Mouse (Mus musculus) forebrain, postnatal 0 days (tissue): ENCODE data around the gene Sowaha. TPM values are rescaled to one million over a fixed set of nuclear protein-coding genes. Genes with fewer than 3 reads are reported as not detected.
A peak's percentile ranks its signal among the peaks of the same experiment; 100 is the strongest.

ENCODE experiments used
- ATAC-seq: fragments of 200-750 bp; cut with Nextera tagmentation; 2 replicates; pipeline ENCODE4 v1.8.0; 2017; ENCODE audit warnings: mild to moderate bottlenecking, moderate library complexity
- DNase-seq: peaks from one replicate; pipeline ENCODE4 v3.0.0-alpha.2; 2015
- H3K27ac ChIP-seq: fragments of 300-500 bp; sonication (generic); 2 replicates; pipeline ENCODE4 v1.5.1; 2014; ENCODE audit warnings: low read depth, mild to moderate bottlenecking, antibody characterized with exemption, low read length, moderate library complexity, mixed read lengths
- H3K27me3 ChIP-seq: fragments of 300-500 bp; sonication (generic); 2 replicates; pipeline ENCODE4 v1.6.1; 2014; ENCODE audit warnings: mild to moderate bottlenecking, low read length, mixed read lengths; ENCODE audit not compliant: insufficient read depth
- H3K36me3 ChIP-seq: fragments of 300-500 bp; sonication (generic); 2 replicates; pipeline ENCODE4 v1.6.1; 2014; ENCODE audit warnings: mild to moderate bottlenecking, moderate library complexity; ENCODE audit not compliant: insufficient read depth
- H3K4me1 ChIP-seq: fragments of 300-500 bp; sonication (generic); 2 replicates; pipeline ENCODE4 v1.6.1; 2014; ENCODE audit warnings: antibody characterized with exemption; ENCODE audit not compliant: insufficient read depth
- H3K4me2 ChIP-seq: fragments of 300-500 bp; sonication (generic); 2 replicates; pipeline ENCODE4 v1.6.1; 2014; ENCODE audit warnings: low read depth, mild to moderate bottlenecking, moderate library complexity
- H3K4me3 ChIP-seq: fragments of 300-500 bp; sonication (generic); 2 replicates; pipeline ENCODE4 v1.5.1; 2014; ENCODE audit warnings: low read depth, low read length, mixed read lengths
- H3K9ac ChIP-seq: fragments of 300-500 bp; sonication (generic); 2 replicates; pipeline ENCODE4 v1.6.1; 2014; ENCODE audit warnings: mild to moderate bottlenecking
- H3K9me3 ChIP-seq: fragments of 300-500 bp; sonication (generic); 2 replicates; pipeline ENCODE4 v1.6.1; 2016; ENCODE audit warnings: low read length
- CTCF ChIP-seq: sonication (generic); IDR thresholded peaks from 2 replicates; pipeline ENCODE4 v1.5.1; 2016; ENCODE audit warnings: antibody characterized with exemption, control low read depth, low read depth
- WGBS: fragments of 180-500 bp; shearing (Covaris S2); extraction: QIAGEN DNeasy Blood & Tissue Kit; methylation state at CpG from one replicate; pipeline ENCODE4 v1.1.7; 2014; 5-methylcytosine and 5-hydroxymethylcytosine counted together
- polyA plus RNA-seq: library from polyadenylated mRNA; unstranded; fragments of >200 nt; fragmentation: Nextera tagmentation; extraction: Ambion mirVana; gene quantifications from 2 replicates; pipeline ENCODE4 v1.2.1, GENCODE M21; 2015
- total RNA-seq: library from RNA; depleted of rRNA; stranded (reverse); fragments of >200 nt; gene quantifications from 2 replicates; pipeline ENCODE4 v1.2.3, GENCODE M21; 2014

The Sowaha gene
- total and polyA plus RNA-seq, 2 experiments from 2014 or later, result 7.9 to 13.5 TPM

DNA sequence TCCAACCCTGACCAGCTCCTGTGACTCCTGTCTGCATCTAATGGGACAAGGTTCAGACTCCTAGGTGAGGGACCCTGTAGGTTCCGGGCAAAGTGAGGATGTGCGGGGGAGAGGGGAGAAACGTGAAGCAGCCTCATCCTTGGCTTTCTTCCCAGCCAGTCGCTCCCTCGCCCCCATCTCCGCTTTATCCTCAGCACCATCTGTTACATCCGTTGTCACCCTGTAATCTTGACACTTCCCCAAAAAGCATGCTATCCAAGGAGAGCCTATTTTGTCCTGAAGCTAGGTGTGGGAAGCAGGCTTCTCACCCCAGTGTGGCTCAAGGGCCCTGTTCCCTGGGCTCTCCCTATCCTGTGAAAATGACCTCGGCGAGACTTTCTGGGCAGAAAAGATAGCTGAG lies 42.9 kb upstream of the Sowaha start:
- H3K4me2 ChIP-seq, result peak overlapping the region; percentile 15; the same call in 1 of the 2 replicates
- 46% methylated on average over 9 of the region's 9 CpGs for WGBS

DNA sequence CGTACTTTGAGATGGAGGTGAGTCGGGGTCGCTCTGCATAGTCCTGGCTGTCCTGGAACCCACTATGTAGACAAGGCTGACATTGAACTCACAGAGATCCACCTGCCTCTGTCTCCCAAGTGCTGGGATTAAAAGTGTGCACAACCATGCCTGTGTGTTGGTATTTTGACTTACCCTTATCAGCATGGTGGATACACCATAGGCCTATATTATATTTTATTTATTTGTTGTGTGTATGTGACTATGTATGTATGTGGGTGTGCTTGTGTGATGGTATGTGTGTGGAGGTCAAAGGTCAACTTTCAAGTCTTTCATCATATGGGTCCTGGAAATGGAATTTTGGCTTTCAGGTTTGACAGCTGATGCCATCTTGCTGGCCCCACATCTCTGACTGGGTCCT lies 42.3 kb upstream of the Sowaha start:
- Histone ChIP-seq H3K36me3 (no peaks in the 10 kb centered on the region), H3K27me3 (no peaks in the 10 kb centered on the region), H3K9me3 (no peaks in the 10 kb centered on the region), H3K4me2 (no peak overlapping the region), H3K27ac (no peak overlapping the region), H3K4me3 (no peak overlapping the region), H3K4me1 (peaks cover 14% of the 10 kb centered on the region), H3K9ac (no peak overlapping the region)
- WGBS, result 95% methylated on average over 3 of the region's 3 CpGs
- no peak for TF ChIP-seq CTCF
- ATAC-seq (no peak), DNase-seq (no peak)

More for the DNA sequence above, 42.9 kb upstream of the Sowaha start:
- H3K9ac ChIP-seq, result no peak overlapping the region
- DNase-seq (no peak), ATAC-seq (no peak)
- no peak overlapping the region for H3K4me3 ChIP-seq
- H3K27me3 ChIP-seq, result no peaks in the 10 kb centered on the region
- TF ChIP-seq CTCF, result no peak
- H3K9me3 ChIP-seq, result no peaks in the 10 kb centered on the region
- peaks cover 14% of the 10 kb centered on the region for H3K4me1 ChIP-seq
- H3K27ac ChIP-seq, result no peak overlapping the region
- no peaks in the 10 kb centered on the region for H3K36me3 ChIP-seq

DNA sequence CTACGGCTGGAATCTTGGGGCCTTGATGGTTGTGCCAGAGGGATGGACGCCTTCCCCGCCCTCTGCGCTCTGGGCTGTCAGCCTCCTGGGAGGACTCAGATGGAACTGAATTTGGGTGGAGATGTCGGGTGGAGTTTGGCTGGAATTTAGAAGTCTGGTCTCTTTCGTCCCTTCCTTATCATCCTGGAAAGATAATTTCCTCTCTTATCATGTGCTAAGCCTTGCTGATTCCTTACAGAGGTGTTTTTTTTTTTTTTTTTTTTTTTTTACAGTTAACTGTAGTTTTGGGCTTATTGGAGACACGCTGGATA lies 41.7 kb upstream of the Sowaha start:
- no peak for DNase-seq
- ATAC-seq, result no peak
- Histone ChIP-seq H3K4me3 (peak overlapping the region; percentile 83; the same call in 1 of the 2 replicates), H3K4me2 (peak overlapping the region; percentile 73), H3K9me3 (no peaks in the 10 kb centered on the region), H3K27me3 (no peaks in the 10 kb centered on the region), H3K27ac (no peak overlapping the region), H3K9ac (peak overlapping the region; percentile 80; the same call in 1 of the 2 replicates), H3K4me1 (peaks cover 14% of the 10 kb centered on the region), H3K36me3 (no peaks in the 10 kb centered on the region)
- WGBS, result 82% methylated on average over 7 of the region's 7 CpGs
- no peak for TF ChIP-seq CTCF

DNA sequence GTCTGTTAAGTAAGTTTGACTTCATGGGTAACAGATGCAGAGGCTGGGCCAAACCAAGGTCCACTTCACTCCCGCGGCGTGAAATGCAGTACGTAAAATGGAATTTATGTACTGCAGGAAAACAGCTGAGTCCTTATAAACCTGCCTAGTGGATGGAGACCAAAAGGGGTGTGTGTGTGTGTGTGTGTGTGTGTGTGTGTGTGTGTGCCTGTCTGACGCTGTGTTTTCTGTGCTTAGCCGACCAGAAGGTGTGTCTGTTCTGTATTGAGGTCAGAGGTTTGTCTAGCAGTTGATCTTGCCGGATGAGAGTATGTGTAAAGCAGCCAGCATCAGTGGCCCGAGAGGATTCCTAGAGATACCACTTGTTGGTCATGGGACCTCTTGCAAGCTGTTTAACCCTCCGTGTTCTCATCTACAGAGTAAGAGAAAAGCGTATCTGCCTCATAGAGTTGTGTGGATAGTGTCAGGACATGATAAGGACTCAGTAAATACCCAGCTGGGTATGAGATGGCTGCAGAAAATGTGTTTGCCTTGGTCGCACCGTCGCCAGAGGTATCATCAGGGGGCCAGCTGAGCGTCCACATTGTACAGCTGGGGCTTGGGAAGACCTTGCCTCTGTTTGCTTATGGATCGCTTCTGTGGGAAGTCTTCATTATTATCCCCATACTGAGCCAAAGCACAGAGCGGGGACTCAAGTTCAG lies 41.2 kb upstream of the Sowaha start:
- H3K27me3 ChIP-seq, result no peaks in the 10 kb centered on the region
- peak; percentile 35 for DNase-seq
- no peak for TF ChIP-seq CTCF
- WGBS, result 46% methylated on average over 16 of the region's 16 CpGs
- ATAC-seq, result no peak
- peak overlapping the region; percentile 73 for H3K4me2 ChIP-seq
- H3K4me1 ChIP-seq, result peaks cover 14% of the 10 kb centered on the region
- H3K9me3 ChIP-seq, result no peaks in the 10 kb centered on the region
- peak overlapping the region; percentile 80 for H3K9ac ChIP-seq
- peak overlapping the region; percentile 83 for H3K4me3 ChIP-seq
- no peak overlapping the region for H3K27ac ChIP-seq
- H3K36me3 ChIP-seq, result no peaks in the 10 kb centered on the region

DNA sequence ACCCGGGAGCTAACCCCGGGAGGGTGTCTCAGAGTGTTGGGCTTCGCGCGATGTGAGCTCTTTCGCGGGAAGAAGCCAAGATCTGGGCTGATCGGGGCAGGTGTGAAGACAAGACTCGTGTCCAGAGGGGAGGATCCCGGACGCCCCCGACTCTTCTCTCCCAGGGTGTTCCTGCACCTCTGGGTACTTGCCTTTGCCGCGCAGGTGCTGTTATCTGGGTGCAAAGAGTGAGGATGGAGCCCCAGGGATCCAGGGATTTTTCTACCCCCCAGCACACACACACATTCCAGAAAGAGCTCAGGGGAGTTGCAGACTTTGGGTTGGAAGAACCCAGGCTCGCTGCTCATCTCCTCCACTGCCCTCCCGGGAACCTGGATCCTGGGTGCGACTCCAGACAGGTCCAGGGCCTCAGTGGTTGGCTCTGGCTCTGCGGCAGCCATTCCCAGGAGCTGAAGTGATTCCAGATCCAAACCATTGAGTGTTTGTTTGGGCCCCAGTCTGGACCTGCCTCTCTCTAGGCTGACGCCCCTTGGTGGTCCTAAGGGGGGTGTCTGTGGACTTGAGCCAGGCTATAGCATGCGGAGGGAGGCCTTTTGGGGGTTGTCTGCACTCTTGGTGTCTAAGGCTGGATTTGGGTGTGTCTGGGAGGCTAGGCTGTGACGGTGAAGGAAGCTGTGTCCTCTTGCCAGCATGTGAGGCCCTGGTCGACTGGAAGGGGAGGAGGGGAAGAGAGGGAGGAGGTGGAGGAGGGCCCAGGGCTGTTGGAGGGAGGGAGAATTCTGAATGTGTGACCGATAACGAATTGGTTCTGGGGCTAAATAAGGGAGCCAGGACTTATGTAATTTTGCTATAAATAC lies 40.3 kb upstream of the Sowaha start:
- Histone ChIP-seq H3K27ac (peak overlapping the region; percentile 79), H3K4me2 (peak overlapping the region; percentile 73), H3K4me1 (peaks cover 14% of the 10 kb centered on the region), H3K9me3 (no peaks in the 10 kb centered on the region), H3K36me3 (no peaks in the 10 kb centered on the region), H3K4me3 (peak overlapping the region; percentile 83), H3K27me3 (no peaks in the 10 kb centered on the region), H3K9ac (peak overlapping the region; percentile 80)
- DNase-seq (peak; percentile 50), ATAC-seq (peak; percentile 37; the same call in 1 of the 2 replicates)
- under 1% methylated on average over 24 of the region's 24 CpGs for WGBS
- no peak for TF ChIP-seq CTCF

DNA sequence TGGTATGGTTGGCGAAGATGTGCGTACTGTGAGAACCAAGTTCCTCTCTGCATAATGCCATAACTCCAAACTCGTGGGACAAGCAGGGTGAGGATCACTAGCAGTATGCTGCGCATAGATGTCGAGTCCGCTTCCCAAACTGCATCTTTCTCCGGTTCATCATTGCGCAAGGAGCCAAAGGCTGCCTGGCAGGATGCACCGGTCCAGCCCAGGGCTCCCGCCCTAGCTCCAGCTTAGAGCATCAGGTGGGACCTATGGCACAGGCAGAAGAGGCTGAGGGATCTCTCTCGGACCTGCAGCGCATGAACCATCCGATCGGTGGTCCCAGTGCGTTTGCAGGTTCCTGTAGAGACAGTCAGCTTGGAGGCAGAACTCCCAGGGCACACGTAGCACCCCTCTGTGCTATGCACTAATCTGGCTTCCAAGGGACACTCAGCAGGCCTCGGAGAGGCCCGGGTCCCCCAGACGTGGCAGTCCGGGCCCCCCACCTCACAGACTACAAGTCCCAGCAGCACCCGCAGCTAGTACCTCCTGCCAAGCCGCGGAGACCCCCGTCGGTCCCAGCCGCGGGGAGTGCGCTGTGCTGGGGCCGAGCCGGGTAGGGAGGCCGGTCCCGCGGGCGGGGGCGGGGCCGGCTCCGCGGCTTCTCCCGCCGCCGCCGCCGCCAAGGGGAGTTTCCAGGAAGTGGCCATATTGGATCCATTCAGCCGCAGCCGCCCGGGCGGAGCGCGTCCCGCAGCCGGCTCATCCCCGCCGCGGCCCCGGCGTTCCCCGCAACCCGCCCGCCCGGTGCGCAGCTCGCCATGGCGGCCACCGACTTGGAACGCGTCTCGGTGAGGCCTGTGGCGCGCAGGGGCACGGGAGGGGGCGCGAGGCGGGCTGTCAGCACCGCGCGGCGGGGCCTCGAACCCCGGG lies 39.4 kb upstream of the Sowaha start, which contains the start of gene Sept8:
Gene Sept8 (plus strand): TSS at position 51 of the 915 bp plus-strand sequence.
- 7% methylated on average over 53 of the region's 79 CpGs for WGBS
- Histone ChIP-seq H3K4me1 (peaks cover 14% of the 10 kb centered on the region), H3K4me3 (peak within 1 kb of the TSS; percentile 83), H3K4me2 (peak within 1 kb of the TSS; percentile 73), H3K9me3 (no peaks in the 10 kb centered on the region), H3K9ac (peak within 1 kb of the TSS; percentile 80), H3K27ac (peak within 1 kb of the TSS; percentile 79), H3K27me3 (no peaks in the 10 kb centered on the region), H3K36me3 (no peaks in the 10 kb centered on the region)
- no peak for TF ChIP-seq CTCF
- ATAC-seq, result peak; percentile 90
- DNase-seq, result peak; percentile 81
